Mouse (Mus musculus): Measurements from ENCODE around the gene Rictor. TPM values are rescaled to one million over a fixed set of nuclear protein-coding genes. Genes with fewer than 3 reads are reported as not detected.
A peak's percentile ranks its signal among the peaks of the same experiment; 100 is the strongest.

The Rictor gene
- total RNA-seq (2017): 48.0 and 55.8 TPM in 2 replicates

GRCm38 (mm10) chr15:6707936-6708525 lies at the start of gene Rictor:
TSS of gene Rictor (plus strand) at chr15:6708379.
- peak; percentile 48 for ATAC-seq (replicated peaks; ENCODE audit: low read depth, poor library complexity, severe bottlenecking)

DNA sequence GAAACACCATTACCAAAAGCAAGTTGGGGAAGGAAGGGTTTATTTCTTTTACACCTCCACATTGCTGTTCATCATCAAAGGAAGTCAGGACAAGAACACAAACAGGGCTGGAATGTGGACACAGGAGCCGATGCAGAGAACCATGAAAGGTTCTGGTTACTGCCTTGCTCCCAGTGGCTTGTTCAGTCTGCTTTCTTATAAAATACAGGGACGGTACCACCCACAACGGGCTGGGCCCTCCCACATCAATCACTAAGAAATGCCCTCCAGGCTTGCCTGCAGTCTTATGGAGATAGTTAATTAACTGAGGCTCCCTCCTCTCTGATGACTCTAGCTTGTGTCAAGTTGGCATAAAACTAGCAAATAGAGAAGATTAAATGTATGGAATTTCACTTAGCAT lies 46.2 kb upstream of the Rictor start:
- ATAC-seq (replicated peaks; ENCODE audit: low read depth, poor library complexity, severe bottlenecking): no peak

DNA sequence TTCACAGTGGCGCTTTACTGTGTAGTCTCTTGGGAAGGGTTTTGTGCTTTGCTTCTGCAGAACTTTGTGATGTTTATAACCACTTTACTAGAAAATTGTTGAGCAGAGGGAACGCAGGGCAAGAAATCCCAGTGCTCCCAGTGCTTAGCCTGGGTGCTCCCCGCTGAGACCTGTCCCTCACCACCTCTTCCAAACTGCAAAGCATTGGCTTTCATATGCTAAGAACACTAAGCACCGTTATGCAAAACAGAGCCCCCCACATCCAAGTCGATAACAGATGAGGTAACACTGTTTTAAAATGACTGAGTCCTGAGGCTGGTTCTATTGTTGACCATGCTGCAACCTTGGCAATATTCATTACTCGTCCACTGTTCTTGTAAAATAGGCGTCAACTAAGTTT lies 44.2 kb upstream of the Rictor start:
- no peak for ATAC-seq (replicated peaks; ENCODE audit: low read depth, poor library complexity, severe bottlenecking)

DNA sequence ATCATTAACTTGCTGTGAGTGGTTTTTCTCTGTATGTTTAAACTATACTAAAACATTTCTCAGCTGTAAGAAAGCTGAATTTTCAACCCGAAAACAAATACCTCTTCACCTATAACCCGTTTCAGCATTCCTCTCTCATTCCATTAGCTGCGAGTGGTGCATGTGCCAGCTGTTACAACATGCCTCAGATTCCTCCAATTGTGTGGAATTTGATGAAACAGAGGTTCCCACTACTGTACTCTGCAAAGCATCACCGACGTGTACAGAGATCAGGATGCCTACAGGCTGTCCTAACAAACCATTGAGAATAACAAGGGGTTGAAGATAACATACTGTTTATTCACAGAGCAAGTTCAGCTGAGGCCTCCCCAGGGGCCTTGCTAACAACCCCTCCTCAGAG lies 42.1 kb upstream of the Rictor start:
- ATAC-seq (replicated peaks; ENCODE audit: low read depth, poor library complexity, severe bottlenecking): no peak

DNA sequence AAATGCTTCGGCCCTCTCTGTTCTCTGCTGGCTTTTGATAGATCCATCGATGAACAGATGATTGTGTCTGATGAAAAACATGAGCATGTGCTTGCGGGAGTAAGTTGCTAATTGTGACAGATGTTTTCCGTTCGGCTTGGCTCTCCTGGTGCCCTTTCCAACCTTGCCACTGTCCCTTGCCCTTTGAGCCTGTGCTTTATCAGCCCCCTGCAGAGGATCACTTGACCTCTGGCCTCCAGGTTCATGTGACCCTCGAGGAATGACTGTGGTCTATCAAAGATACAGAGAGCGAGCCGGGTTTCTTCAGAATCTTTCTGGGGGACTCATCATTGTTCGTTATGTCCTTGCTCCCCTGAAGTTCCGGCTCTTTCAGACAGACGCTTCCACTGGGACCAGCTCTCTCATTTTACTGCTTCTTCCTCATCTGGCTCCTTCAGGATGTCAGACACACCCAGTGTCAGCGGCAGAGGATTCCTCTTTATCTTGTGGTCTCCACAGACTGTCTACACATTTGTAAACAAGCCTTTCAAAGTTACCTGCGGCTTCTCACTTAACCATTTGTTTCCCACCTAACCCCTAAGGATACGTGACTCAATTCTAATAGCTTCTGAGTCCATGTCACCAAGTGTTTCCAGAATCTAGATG lies 39.3 kb upstream of the Rictor start:
- ATAC-seq (replicated peaks; ENCODE audit: low read depth, poor library complexity, severe bottlenecking): no peak

GRCm38 (mm10) chr15:6678479-6678878 lies 29.7 kb upstream of the Rictor start:
- ATAC-seq (replicated peaks; ENCODE audit: low read depth, poor library complexity, severe bottlenecking): no peak

DNA sequence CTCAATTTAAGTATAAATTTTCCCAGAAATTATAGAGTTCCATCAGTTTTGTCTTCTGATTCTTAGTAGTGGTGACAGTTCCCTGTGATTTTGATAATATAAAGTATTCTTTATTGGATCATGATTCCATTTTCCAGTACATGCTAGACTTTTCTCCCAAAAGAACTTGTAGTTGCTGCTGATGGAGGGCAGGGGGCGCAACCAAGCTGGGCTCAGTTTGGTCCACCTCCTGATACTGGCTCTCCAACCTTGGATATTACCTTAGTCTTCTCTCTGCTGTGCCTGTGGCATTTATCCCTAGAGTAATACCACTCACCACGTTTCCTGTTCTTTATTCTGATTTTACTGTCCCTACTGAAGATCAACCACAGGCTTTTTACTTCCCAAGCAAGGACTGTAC lies 6.0 kb upstream of the Rictor start:
- ATAC-seq (replicated peaks; ENCODE audit: low read depth, poor library complexity, severe bottlenecking): 0 out of 2 replicates have a peak, but pooled peaks have one; percentile 24

- peak; percentile 62 for ATAC-seq (replicated peaks; ENCODE audit: low read depth, poor library complexity, severe bottlenecking)
Measured at GRCm38 (mm10) chr15:6705351-6705901, 2.8 kb upstream of the Rictor start.

GRCm38 (mm10) chr15:6707551-6707935 lies 636 bp upstream of the Rictor start:
- peak; percentile 10; the same call in 1 of the 2 replicates for ATAC-seq (replicated peaks; ENCODE audit: low read depth, poor library complexity, severe bottlenecking)

DNA sequence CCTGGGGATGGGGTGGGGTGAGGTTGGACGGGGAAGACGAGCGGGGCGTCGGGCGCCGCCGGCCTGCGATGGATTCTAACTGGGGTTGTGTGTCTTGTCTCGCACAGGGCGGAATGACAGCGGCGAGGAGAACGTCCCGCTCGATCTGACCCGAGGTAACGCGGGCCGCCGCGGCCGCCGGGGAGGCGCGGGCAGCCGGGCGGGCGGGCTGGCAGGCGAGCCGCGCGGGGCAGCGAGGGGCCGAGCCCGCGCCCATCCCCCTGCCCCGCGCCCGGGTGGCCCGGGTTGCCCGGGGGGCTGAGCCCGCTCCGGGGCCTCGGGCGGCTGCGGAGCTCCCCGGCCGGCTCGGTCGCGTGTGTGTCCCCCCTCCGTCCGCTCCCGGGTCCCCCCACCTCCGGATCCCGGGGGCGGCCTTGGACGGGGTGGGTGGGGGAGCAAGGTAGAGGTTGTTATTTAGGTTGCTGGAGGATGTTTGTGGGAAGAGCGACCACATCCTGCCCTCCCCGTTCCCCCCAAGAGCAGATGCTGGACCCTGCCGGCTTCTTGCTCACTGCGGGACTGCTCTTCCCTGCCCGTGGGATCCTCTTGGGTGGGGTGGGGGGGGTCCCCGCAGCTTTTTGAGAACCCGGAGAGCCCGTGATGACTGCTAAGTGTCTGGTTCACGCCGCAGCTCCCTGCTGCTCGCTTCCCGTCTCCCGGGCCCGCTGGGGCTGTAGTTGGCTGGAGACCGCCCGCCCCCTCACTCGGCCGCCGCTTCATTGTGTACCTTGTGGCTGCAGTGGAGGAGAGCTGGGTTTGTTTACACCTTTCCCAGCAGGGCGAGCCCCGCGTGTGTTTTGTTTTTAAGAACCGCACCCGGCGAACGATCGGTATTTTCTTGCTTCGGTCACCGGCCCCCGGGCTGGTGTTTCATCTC lies 605 bp downstream of the Rictor start:
- ATAC-seq (replicated peaks; ENCODE audit: low read depth, poor library complexity, severe bottlenecking): peak; percentile 15

GRCm38 (mm10) chr15:6709618-6710017 lies 1.4 kb downstream of the Rictor start:
- no peak for ATAC-seq (replicated peaks; ENCODE audit: low read depth, poor library complexity, severe bottlenecking)

- ATAC-seq (replicated peaks; ENCODE audit: low read depth, poor library complexity, severe bottlenecking): no peak
Measured at GRCm38 (mm10) chr15:6710341-6710740, 2.2 kb downstream of the Rictor start.

DNA sequence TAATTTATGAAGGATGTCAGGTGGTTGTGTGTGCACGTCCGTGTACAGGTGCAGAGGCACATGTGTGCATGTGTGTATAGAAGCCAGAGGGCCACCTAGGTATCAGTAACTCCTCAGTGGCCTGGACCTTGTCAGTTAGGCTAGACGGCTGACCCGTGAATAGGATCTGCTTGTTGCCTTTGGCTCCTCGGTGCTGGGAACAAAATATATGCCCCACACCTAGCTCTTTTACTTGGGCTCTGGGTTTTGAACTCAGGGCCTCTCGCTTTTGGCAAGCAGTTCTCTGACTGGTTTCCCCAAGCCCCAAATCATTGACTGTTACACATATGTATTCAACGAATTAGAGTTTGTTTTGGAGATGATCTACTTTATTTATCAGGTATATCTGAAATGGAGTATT lies 3.0 kb downstream of the Rictor start:
- ATAC-seq (replicated peaks; ENCODE audit: low read depth, poor library complexity, severe bottlenecking): no peak

DNA sequence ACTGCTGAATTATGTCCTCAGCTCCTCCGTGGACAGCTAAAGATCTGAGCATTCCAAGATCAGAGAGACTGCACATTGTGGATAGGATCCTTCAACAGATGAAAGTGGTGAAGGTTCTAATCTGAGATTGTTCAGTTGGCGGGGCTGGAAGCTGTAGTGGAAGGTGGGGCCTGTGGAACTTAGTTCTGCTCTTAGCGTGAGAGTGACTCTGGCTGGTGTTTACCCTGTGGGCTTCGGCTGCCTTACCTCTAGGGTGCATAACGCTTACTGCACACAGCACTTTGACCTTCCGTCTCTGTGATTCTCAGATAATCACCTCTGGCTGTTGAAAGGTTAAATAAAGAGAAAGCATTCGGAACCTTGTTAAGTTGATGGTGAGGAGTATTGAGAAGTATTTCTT lies 6.6 kb downstream of the Rictor start:
- ATAC-seq (replicated peaks; ENCODE audit: low read depth, poor library complexity, severe bottlenecking): 0 out of 2 replicates have a peak, but pooled peaks have one; percentile 20

GRCm38 (mm10) chr15:6715237-6715636 lies 7.1 kb downstream of the Rictor start:
- ATAC-seq (replicated peaks; ENCODE audit: low read depth, poor library complexity, severe bottlenecking): no peak

- ATAC-seq (replicated peaks; ENCODE audit: low read depth, poor library complexity, severe bottlenecking): no peak
Measured at GRCm38 (mm10) chr15:6721385-6721784, 13.2 kb downstream of the Rictor start.

- ATAC-seq (replicated peaks; ENCODE audit: low read depth, poor library complexity, severe bottlenecking): no peak
Measured at GRCm38 (mm10) chr15:6721802-6722201, 13.6 kb downstream of the Rictor start.

- ATAC-seq (replicated peaks; ENCODE audit: low read depth, poor library complexity, severe bottlenecking): no peak
Measured at GRCm38 (mm10) chr15:6722405-6723176, 14.4 kb downstream of the Rictor start.

DNA sequence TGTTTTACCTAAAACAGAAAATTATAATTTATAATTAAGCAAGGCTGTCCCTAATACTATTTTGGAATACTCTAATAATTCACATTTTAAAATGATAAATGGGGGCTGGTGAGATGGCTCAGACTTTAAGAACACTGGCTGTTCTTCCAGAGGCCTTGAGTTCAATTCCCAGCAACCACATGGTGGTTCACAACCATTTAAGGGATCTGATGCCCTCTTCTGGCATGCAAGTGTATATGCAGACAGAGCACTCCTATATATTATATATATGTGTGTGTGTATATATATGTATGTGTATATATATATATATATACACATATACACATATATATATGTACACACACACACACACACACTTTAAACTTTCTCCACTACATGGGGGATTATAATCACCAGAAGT lies 15.2 kb downstream of the Rictor start:
- no peak for ATAC-seq (replicated peaks; ENCODE audit: low read depth, poor library complexity, severe bottlenecking)

DNA sequence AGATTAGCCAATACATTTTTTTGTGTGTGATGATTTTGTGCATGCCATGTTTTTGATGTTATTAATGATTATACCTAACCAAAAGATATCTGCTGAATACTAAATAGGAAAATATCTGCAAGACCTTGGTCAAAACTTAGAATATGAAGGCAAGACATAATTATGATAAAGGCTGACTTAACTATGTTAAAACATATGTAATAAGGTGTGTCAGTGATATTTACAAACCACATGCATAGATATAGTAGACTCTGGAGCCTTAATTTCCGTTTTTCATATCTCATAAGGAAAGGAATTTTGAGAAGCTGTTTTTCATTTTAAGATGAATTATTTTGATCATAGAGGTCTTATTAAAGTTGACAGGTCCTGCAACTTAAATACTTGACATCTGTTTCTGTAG lies 16.3 kb downstream of the Rictor start:
- no peak for ATAC-seq (replicated peaks; ENCODE audit: low read depth, poor library complexity, severe bottlenecking)

All from common myeloid progenitor, adult 5-6 weeks (primary cell).